Mouse (Mus musculus) forebrain, embryonic 15.5 days (tissue): ENCODE measurements around the gene Picalm. TPM values are rescaled to one million over a fixed set of nuclear protein-coding genes. Genes with fewer than 3 reads are reported as not detected.
"Not testable (repeated sequence)": the region's sequence is repeated elsewhere in the genome, so short reads cannot be mapped to it uniquely, and the experiment has no call there.

ENCODE experiments used
- ATAC-seq: fragments of 200-750 bp; cut with Nextera tagmentation; replicated peaks from 2 replicates; pipeline ENCODE4 v1.8.0; 2017; ENCODE audit warnings: mild to moderate bottlenecking, moderate TSS enrichment, moderate library complexity
- H3K27ac ChIP-seq: fragments of 300-500 bp; sonication (generic); replicated peaks from 2 replicates; pipeline ENCODE4 v1.5.1; 2015; ENCODE audit warnings: mild to moderate bottlenecking, inconsistent platforms
- H3K27me3 ChIP-seq: fragments of 300-500 bp; sonication (generic); 2 replicates; pipeline ENCODE4 v1.6.1; 2015; ENCODE audit warnings: inconsistent platforms
- H3K36me3 ChIP-seq: fragments of 300-500 bp; sonication (generic); 2 replicates; pipeline ENCODE4 v1.6.1; 2015; ENCODE audit warnings: mild to moderate bottlenecking, inconsistent platforms
- H3K4me1 ChIP-seq: fragments of 300-500 bp; sonication (generic); 2 replicates; pipeline ENCODE4 v1.6.1; 2015; ENCODE audit warnings: inconsistent platforms
- H3K4me2 ChIP-seq: fragments of 300-500 bp; sonication (generic); replicated peaks from 2 replicates; pipeline ENCODE4 v1.6.1; 2015; ENCODE audit warnings: mild to moderate bottlenecking, inconsistent platforms
- H3K4me3 ChIP-seq: fragments of 300-500 bp; sonication (generic); 2 replicates; pipeline ENCODE4 v1.5.1; 2015; ENCODE audit warnings: mild to moderate bottlenecking, inconsistent platforms
- H3K9ac ChIP-seq: fragments of 300-500 bp; sonication (generic); replicated peaks from 2 replicates; pipeline ENCODE4 v1.6.1; 2015; ENCODE audit warnings: mild to moderate bottlenecking, inconsistent platforms
- H3K9me3 ChIP-seq: fragments of 300-500 bp; sonication (generic); 2 replicates; pipeline ENCODE4 v1.6.1; 2016; ENCODE audit warnings: inconsistent platforms
- WGBS: fragments of 180-500 bp; shearing (Covaris S2); methylation state at CpG from one replicate; pipeline ENCODE4 v1.1.7; 2015; ENCODE audit warnings: mixed read lengths; 5-methylcytosine and 5-hydroxymethylcytosine counted together
- polyA plus RNA-seq: library from polyadenylated mRNA; unstranded; fragments of >200 nt; fragmentation: Nextera tagmentation; extraction: Ambion mirVana; gene quantifications from 2 replicates; pipeline ENCODE4 v1.2.1, GENCODE M21; 2015

Gene Picalm
- polyA plus RNA-seq, 1 experiment from 2014 or later: 45.7 TPM

DNA sequence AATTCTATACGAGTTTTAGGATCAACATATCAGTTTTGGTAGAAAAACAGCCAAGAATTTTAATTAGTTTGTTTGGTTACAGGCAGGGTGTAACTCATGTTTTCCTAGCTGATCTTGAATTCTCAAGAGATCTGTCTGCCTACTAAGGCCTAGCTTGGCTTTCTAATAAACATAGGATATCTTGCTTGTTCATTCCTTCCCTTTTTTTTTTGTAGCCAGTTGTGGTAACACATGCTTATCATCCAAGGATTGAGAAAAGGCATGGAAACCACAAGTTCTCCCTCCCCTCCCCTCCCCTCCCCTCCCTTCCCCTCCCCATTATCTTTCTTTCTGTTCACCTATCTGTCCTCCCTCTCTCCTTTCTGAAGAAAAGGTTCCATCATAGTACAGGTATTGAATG is 36.0 kb downstream of the Picalm start:
- H3K4me1 ChIP-seq: no peaks in the 10 kb centered on the region
- no peaks in the 10 kb centered on the region for H3K27me3 ChIP-seq
- no peak overlapping the region for H3K27ac ChIP-seq
- no peak overlapping the region for H3K9ac ChIP-seq
- no peak overlapping the region for H3K4me3 ChIP-seq
- WGBS: 70% methylated on average over 1 of the region's 1 CpGs
- H3K36me3 ChIP-seq: peaks cover 37% of the 10 kb centered on the region
- H3K9me3 ChIP-seq: no peaks in the 10 kb centered on the region
- no peak overlapping the region for H3K4me2 ChIP-seq
- ATAC-seq: no peak

DNA sequence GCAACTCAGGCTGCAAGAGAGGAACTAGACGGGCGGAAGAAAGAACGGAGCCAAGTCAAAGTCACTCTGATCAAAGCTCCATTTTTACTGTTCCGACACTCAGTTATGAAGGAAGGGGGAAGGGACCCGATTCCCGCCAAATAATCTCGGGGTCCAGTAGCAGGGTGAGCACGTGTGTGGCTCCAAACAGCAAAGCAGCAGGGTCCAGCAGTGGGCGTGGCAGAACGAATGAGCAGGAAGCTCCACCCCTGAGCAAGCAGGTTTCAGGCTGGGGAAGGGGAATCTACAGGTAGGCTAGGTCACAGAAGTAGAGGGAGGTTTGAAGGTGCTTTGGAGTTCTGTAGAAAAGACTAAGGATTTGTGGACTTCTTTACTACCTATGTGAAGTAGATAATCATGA is 37.8 kb downstream of the Picalm start:
- not testable (repeated sequence) for H3K9me3 ChIP-seq, H3K27ac ChIP-seq, H3K9ac ChIP-seq, H3K4me3 ChIP-seq, H3K27me3 ChIP-seq, H3K4me1 ChIP-seq, H3K4me2 ChIP-seq, ATAC-seq
- 85% methylated on average over 10 of the region's 10 CpGs for WGBS
- H3K36me3 ChIP-seq: peaks cover 30% of the 10 kb centered on the region

DNA sequence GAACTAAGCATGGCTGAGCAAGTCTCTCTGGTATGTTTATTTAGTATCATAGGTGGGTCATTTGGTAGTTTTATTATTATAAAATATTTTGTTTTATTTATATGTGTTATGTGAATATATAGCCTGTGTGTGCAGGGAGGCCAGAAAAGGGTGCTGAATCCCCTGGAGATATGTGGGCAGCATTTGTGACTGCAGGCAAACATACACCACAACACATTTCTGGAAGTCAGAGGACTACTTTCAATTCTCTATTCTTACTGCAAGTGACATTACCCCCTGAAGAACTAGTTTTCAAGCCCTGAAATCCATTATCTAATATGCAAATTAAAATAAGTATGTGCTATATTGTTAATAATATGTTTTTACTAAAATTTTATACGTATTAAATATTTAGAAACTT is 43.8 kb downstream of the Picalm start:
- WGBS: 99% methylated on average over 1 of the region's 1 CpGs
- peaks cover 34% of the 10 kb centered on the region for H3K36me3 ChIP-seq

DNA sequence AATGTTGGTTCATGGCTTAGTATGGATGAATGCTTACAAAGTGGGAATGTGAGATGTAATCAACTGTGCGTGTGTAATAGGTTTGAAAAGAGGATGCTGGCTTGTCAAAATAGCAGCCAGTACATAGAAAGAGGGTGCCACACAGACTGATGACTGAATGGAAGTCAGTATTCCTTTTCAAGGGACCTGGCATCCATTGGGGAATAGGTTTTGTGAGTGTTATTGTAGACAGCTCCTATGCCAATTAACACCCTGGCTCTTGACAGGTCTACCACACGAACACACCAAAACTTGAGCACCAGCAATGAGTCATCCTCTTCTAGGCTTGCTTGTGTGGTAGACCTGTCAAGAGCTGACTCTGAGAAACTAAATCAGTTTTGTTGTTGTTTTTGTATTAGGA is 45.6 kb downstream of the Picalm start:
- Histone ChIP-seq H3K27me3 (no peaks in the 10 kb centered on the region), H3K4me1 (no peaks in the 10 kb centered on the region), H3K4me2 (no peak overlapping the region), H3K4me3 (no peak overlapping the region), H3K9me3 (no peaks in the 10 kb centered on the region), H3K36me3 (peaks cover 42% of the 10 kb centered on the region), H3K27ac (no peak overlapping the region), H3K9ac (no peak overlapping the region)
- 38% methylated on average over 2 of the region's 2 CpGs for WGBS
- ATAC-seq: peak; percentile 53

More for the DNA sequence above, 43.8 kb downstream of the Picalm start:
- Histone ChIP-seq H3K4me2 (no peak overlapping the region), H3K4me3 (no peak overlapping the region), H3K4me1 (no peaks in the 10 kb centered on the region), H3K27me3 (no peaks in the 10 kb centered on the region), H3K27ac (no peak overlapping the region), H3K9me3 (no peaks in the 10 kb centered on the region), H3K9ac (no peak overlapping the region)
- no peak for ATAC-seq

DNA sequence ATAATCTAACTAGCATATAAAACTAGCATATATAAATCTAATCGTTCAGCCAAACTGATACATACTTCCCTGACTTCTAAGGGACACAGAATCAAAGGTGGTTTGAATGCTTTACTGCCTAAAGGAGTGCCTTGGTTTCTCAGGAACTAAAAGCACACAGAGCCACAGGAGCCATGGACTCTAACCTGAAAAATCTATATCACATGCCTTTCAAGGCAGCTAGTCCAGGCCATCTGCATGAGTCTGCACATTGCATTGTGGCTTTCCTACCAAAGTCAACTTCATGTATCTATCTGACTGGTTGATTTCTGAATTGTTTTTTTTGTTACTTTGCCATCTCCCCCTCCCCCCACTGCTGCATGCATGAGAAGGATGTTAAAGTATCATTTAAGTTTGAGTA is 50.6 kb downstream of the Picalm start:
- Histone ChIP-seq H3K27me3 (no peaks in the 10 kb centered on the region), H3K9ac (no peak overlapping the region), H3K4me3 (no peak overlapping the region), H3K4me1 (no peaks in the 10 kb centered on the region), H3K27ac (no peak overlapping the region), H3K36me3 (peaks cover 34% of the 10 kb centered on the region), H3K4me2 (no peak overlapping the region), H3K9me3 (no peaks in the 10 kb centered on the region)
- ATAC-seq: no peak
- WGBS: 98% methylated on average over 1 of the region's 1 CpGs

DNA sequence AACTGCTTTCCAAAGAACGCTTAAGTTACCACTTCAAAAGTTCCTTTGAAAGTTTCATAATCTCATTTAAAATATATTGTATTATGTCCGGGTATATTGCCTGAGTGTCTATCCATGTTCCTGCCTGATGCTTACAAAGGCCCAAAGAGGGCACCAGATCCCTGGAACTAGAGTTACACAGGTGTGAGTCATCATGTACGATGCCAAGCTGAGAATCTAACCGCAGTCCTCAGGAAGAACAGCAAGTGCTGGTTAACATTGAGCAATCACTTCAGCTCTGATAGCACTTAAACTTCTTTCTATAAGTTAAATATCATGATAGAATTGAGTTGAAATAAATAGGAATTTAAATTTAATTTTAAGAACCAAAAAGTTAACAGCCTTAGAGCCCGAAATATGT is 70.2 kb downstream of the Picalm start:
- Histone ChIP-seq H3K4me3 (no peak overlapping the region), H3K4me2 (no peak overlapping the region), H3K27ac (no peak overlapping the region), H3K9ac (no peak overlapping the region), H3K27me3 (no peaks in the 10 kb centered on the region), H3K36me3 (peaks cover 24% of the 10 kb centered on the region), H3K9me3 (no peaks in the 10 kb centered on the region), H3K4me1 (no peaks in the 10 kb centered on the region)
- WGBS: 90% methylated on average over 5 of the region's 5 CpGs
- no peak for ATAC-seq

DNA sequence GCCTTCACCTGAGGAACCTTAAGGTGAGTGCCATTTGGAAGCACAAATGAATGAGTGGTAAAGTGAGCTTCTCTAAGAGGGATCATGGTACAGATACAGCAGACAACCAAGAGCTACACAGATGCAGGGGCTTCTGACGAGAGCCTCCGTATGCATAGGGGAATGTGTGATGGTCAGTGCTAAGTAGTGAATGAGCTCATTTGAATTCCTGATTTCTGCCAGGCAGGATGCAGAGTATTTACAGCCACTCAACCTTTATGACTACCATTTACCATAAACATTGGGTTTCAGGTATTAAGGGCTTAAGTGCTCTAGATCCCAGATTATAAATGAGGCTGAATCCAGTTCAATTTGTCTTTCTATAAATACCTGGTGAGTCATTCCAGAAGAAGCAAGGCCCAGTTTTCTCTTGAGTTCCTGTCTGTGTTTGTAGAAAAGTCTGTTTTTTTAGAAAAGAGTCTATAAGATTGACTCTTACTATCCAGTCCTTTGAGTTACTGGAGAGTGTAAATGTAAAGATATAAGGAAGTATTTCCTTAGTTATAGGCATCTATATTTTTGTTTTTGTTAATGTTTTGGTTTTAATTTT is 72.0 kb downstream of the Picalm start:
- WGBS: 80% methylated on average over 2 of the region's 2 CpGs
- no peak overlapping the region for H3K27ac ChIP-seq

DNA sequence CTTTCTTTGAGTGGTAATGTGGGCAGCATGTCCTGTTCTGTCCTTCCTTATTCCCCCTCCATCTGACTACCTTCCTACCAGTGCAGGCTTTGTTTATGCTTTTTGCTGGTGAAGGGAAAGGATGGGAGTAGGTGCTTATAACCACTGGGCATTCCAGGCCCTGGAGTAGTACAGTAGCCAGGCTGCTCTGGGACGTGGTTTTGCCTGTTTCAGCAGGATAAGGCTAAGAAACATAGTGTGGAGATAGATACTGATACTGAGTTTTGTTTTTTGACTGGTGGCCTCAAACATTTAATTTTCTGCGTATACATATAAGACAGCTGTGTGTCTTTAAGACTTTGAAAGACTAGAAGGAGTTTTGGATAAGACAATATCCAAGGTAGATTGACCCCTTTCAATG is 73.9 kb downstream of the Picalm start:
- H3K4me1 ChIP-seq: no peaks in the 10 kb centered on the region
- no peak overlapping the region for H3K4me2 ChIP-seq
- peaks cover 23% of the 10 kb centered on the region for H3K36me3 ChIP-seq
- no peaks in the 10 kb centered on the region for H3K9me3 ChIP-seq
- WGBS: 100% methylated on average over 2 of the region's 2 CpGs
- H3K27ac ChIP-seq: no peak overlapping the region
- no peaks in the 10 kb centered on the region for H3K27me3 ChIP-seq
- no peak overlapping the region for H3K9ac ChIP-seq
- ATAC-seq: no peak
- H3K4me3 ChIP-seq: no peak overlapping the region

More for the DNA sequence above, 72.0 kb downstream of the Picalm start:
- H3K9me3 ChIP-seq: no peaks in the 10 kb centered on the region
- peaks cover 18% of the 10 kb centered on the region for H3K36me3 ChIP-seq
- ATAC-seq: no peak
- no peaks in the 10 kb centered on the region for H3K27me3 ChIP-seq
- no peak overlapping the region for H3K4me3 ChIP-seq
- H3K9ac ChIP-seq: no peak overlapping the region
- no peak overlapping the region for H3K4me2 ChIP-seq
- no peaks in the 10 kb centered on the region for H3K4me1 ChIP-seq

DNA sequence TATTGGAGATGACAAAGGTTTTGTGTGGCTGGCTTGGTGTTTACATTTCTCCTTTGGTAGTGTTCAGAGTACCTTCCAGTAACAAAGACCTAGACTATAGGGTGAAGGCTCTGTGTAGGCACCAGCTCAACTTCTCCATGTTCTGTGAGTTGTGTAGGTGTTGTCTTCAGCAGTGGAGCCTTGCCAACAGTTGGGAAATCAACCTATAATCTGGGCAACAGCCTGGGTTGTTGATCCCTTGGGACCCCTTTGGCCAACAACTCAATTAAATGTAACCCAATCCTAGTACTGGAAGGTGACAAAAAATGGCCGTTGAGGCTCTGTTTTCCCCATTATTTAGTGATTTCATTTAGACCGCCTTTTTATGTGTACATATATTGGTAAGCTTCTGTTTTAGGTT is 80.1 kb downstream of the Picalm start:
- Histone ChIP-seq H3K4me1 (no peaks in the 10 kb centered on the region), H3K4me2 (no peak overlapping the region), H3K27me3 (no peaks in the 10 kb centered on the region), H3K27ac (no peak overlapping the region), H3K9me3 (no peaks in the 10 kb centered on the region), H3K9ac (no peak overlapping the region), H3K36me3 (peaks cover 25% of the 10 kb centered on the region), H3K4me3 (no peak overlapping the region)
- WGBS: 93% methylated on average over 2 of the region's 2 CpGs
- ATAC-seq: no peak

DNA sequence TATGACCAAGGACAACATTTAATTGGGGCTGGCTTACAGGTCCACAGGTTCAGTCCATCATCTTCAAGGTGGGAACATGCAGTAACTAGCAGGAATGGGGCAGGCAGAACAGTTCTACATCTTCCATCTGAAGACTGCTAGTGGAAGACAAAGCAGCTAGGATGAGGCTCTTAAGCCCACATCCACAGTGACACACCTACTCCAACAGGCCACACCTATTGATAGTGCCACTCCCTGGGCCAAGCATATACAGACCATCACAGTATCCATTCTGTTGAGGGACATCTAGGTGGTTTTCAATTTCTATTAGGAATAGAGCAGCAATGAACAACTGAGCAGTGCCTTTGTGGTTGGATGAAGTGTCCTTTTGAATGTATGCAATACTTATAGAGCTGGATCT is 80.9 kb downstream of the Picalm start:
- no peaks in the 10 kb centered on the region for H3K27me3 ChIP-seq
- H3K9ac ChIP-seq: no peak overlapping the region
- H3K36me3 ChIP-seq: peaks cover 25% of the 10 kb centered on the region
- no peaks in the 10 kb centered on the region for H3K4me1 ChIP-seq
- no peak overlapping the region for H3K27ac ChIP-seq
- no peaks in the 10 kb centered on the region for H3K9me3 ChIP-seq
- H3K4me2 ChIP-seq: no peak overlapping the region
- no peak; the same call in 1 of the 2 replicates for ATAC-seq
- H3K4me3 ChIP-seq: no peak overlapping the region

DNA sequence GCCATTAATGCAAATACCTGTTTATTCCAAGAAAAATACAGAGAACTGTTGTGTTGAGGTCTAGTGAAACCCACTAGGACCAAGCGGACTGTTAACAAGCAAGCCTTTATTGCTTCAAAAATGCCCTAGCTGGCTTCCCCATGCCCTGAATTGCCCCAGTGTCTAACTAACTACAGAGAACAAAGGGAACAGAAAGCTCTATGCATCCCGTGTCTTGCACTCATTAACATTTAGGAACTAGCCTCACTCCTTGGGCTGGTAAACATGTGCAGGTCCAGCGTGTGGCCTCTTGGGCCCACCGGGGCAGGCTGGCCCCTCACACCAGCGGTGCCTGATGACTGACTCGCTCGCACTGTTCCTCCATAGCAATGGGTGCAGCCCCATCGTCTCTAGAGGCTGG is 86.5 kb downstream of the Picalm start:
- Histone ChIP-seq H3K9me3 (no peaks in the 10 kb centered on the region), H3K4me3 (no peak overlapping the region), H3K4me2 (no peak overlapping the region), H3K4me1 (0 out of 2 replicates have a peak, but pooled peaks cover 3% of the 10 kb centered on the region), H3K27ac (no peak overlapping the region), H3K9ac (no peak overlapping the region), H3K36me3 (no peaks in the 10 kb centered on the region), H3K27me3 (no peaks in the 10 kb centered on the region)
- ATAC-seq: peak; percentile 50
- WGBS: 24% methylated on average over 8 of the region's 8 CpGs

DNA sequence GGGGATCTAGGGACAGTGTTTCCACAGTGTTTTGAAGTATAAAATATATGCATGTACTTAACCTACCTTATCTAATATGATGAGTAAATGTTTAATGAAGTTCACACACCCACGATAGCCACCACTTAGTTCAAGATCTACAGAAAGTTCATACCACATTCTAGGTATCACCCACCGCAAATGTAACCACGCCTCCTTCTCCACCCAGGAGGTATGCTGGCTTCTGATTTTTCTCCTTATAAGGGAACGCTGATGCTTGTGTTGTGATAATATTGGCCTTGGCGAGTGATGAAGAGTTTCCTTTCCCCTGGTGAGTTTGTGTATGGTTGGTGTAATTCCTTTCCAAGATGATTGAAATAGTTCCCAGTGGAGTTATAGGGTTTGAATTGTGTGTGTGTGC is 88.1 kb downstream of the Picalm start:
- H3K4me3 ChIP-seq: no peak overlapping the region
- no peak overlapping the region for H3K27ac ChIP-seq
- H3K9ac ChIP-seq: no peak overlapping the region
- WGBS: 92% methylated on average over 5 of the region's 5 CpGs
- ATAC-seq: no peak
- no peaks in the 10 kb centered on the region for H3K27me3 ChIP-seq
- H3K4me1 ChIP-seq: 0 out of 2 replicates have a peak, but pooled peaks cover 3% of the 10 kb centered on the region
- no peaks in the 10 kb centered on the region for H3K9me3 ChIP-seq
- no peaks in the 10 kb centered on the region for H3K36me3 ChIP-seq
- no peak overlapping the region for H3K4me2 ChIP-seq

DNA sequence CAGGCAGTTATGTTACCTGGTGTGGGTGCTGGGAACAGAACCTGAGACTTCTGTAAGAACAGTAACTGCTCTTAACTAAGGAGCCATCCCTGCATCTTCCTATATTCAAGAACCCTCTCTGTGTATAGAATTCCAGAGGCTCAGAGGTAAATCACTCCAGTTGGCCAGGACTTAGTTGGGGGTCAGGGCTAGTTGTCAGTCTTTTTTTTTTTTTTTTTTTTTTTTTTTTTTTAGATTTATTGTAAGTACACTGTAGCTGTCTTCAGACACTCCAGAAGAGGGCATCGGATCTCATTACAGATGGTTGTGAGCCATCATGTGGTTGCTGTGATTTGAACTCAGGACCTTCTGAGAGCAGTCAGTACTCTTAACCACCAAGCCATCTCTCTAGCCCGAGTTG is 91.5 kb downstream of the Picalm start:
- 0 out of 2 replicates have a peak, but pooled peaks cover 3% of the 10 kb centered on the region for H3K4me1 ChIP-seq
- no peaks in the 10 kb centered on the region for H3K36me3 ChIP-seq
- H3K4me2 ChIP-seq: no peak overlapping the region
- no peak overlapping the region for H3K27ac ChIP-seq
- no peaks in the 10 kb centered on the region for H3K9me3 ChIP-seq
- no peaks in the 10 kb centered on the region for H3K27me3 ChIP-seq
- no peak overlapping the region for H3K4me3 ChIP-seq
- WGBS: 74% methylated on average over 2 of the region's 2 CpGs
- no peak overlapping the region for H3K9ac ChIP-seq
- no peak for ATAC-seq
